Mouse (Mus musculus) subcutaneous adipose tissue, adult 2 months (tissue): ENCODE measurements around the gene Midn. TPM values are rescaled to one million over a fixed set of nuclear protein-coding genes. Genes with fewer than 3 reads are reported as not detected.

Source experiments
- polyA plus RNA-seq: library from polyadenylated mRNA; depleted of rRNA; stranded (reverse); fragments of >200 nt; gene quantifications from 2 replicates; pipeline ENCODE4 v1.2.3, GENCODE M21; 2012; ENCODE audit warnings: low replicate concordance; rRNA removed

The Midn gene
- 26.8 and 79.7 TPM in 2 replicates for polyA plus RNA-seq

DNA sequence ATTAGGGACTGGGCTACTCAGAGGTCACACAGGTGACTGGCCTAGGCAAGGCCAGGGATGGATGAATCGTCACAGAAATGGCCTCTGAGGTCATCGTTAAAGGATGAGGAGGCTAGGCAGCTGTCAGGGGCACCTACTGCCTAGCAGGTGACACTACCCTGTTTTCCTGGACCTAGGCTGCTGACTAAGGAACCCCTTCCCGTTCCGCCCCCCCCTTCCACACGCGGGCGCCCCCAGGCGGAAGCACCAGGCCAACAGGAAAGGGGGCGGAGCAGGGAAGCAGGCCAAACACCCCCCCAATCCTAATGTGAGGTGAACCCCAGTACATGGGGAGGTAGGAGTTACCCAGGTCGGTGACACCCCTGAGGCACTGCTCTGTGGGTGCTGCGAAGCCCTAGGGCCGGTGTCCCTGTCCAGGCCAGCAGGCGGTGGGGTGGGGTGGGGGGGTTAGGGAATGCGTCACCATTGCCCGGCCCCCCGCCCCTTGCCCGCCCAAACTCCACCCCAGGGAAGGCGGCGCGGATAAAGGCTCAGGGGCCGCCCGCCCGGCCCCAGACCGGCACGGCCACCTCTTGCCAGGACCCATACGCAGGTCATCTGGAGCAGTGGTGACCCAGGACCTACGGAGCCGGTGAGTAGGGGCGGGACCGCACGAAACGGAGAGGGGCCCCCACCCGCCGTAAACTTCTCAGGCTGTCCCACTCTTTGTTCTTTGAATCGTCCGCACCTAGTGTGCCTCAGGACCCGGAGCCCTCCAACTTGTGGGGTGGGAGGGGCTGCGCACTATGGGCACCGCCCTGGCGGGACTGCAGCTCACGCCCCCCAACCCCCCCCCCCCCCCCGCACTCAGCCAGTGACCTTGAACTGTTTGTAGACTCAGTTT lies at the start of gene Midn:
Gene Midn, plus strand, starts transcription at position 554 of the 883 bp plus-strand sequence.

DNA sequence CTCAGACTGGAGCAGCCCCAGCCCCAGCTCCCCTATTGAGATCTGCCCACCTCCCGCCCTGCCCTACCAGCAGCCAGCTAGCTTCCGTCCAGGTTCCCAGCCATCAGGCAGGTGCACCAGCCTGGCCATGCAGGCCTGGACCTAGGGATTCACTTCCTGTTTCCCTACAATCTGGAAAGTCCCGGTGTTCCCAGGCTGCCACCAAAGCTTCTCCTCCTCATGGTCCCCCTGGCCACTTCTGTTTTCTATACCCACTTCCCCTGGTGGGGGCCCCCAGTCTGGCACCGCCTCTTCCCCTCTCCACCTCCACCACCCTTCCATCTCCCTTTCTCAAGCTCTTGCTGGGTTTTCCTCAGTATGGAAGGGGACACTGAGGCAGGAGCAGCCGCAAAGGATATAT lies 42.6 kb upstream of the Midn start, which contains the start of gene Sbno2:
Gene Sbno2, minus strand, starts transcription at position 112 of the 400 bp plus-strand sequence.

DNA sequence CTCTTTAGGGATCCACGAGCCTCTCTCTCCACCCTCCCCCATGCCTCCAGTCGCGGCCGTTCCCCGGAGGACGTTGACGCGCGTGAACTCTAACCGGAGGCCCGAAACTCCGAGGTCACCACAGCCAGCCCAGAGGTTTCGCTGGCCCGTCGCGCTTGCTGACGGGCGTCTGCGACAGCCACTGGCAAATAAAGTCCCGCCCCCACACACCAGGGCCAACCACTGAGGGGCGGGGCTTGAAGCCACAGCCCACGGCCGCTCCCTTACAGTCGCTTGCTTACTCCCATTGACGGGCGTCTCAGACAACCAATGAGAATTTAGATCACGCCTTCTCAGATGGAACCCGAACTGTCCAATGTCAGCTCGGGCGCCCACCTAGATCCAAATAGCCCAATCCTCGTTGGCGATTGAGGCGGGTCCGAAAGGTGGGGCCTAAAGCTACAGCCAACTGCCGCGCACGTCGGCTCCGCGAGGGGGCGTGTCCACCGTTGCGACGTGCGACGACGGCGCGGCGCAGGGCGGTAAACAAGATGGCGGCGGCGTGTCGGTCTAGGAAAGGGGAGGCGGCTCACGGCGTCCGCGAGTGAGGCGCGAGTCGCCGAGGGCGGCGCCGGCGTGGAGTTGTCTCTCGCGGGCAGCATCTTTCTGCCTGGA lies 32.7 kb upstream of the Midn start, which contains the start of gene Stk11:
Gene Stk11, plus strand, starts transcription at position 514 of the 654 bp plus-strand sequence.

DNA sequence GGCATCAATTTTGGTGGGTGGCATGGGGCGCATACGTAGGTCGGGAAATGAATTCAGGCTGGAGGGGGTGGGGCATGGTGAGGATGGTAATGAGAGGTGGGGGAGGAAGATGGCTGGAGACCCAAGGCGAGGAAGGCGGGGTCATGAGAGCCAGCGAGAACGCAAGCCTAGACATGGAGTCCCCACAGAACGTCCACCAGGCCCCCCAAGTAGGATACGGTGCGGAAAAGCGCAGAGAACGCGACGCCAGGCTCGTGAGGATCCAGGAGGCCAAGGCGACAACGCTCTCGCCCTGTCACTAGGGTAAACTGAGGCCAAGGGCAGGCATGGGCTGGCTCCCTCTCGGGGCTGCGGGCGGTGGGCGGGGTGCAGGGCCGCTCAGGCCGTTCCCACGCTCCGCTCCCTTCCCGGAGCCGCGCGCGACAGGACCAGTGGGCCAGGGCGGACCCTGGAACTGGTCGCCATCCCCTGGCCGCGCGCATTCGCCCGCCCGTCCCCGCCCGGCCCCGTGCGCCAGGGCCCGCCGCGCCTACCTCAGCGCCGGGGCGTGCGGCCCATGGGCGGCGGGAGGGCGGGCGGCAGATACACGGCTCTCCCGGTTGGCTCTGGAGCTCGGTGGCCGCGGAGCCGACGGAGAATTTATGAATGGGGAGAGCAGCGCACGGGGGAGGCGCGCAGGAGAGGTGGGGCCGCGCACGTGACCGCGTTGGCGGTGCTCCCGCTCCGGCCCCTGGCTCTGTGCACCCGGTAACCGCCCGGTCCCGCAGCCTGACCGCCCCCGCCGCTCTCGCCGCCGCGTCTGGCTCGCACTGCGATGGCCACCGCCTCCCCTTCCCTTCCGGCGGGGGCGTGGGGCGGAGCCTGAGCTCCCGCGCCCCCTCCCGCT lies 9.3 kb upstream of the Midn start, which contains the start of gene Atp5d:
Gene Atp5d, plus strand, starts transcription at position 80 of the 886 bp plus-strand sequence.

DNA sequence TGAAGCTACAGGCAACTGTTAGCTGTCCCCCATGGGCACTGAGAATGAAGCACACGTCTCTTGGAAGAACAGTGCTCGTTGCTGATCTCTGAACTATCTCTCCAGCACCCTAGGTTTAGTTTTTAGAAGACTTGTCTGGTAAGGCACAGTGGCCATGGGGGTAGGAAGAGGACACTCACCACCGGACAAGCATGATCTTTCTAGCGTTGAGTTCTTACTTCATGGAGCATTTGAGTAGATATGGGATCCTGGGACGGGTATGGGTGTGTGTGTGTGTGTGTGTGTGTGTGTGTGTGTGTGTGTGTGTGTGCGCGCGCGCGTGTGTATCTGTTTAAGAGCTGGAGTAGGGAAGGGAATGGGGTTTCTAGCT lies 7.4 kb upstream of the Midn start, which contains the start of gene Cbarp:
Gene Cbarp, minus strand, starts transcription at position 170 of the 370 bp plus-strand sequence.

DNA sequence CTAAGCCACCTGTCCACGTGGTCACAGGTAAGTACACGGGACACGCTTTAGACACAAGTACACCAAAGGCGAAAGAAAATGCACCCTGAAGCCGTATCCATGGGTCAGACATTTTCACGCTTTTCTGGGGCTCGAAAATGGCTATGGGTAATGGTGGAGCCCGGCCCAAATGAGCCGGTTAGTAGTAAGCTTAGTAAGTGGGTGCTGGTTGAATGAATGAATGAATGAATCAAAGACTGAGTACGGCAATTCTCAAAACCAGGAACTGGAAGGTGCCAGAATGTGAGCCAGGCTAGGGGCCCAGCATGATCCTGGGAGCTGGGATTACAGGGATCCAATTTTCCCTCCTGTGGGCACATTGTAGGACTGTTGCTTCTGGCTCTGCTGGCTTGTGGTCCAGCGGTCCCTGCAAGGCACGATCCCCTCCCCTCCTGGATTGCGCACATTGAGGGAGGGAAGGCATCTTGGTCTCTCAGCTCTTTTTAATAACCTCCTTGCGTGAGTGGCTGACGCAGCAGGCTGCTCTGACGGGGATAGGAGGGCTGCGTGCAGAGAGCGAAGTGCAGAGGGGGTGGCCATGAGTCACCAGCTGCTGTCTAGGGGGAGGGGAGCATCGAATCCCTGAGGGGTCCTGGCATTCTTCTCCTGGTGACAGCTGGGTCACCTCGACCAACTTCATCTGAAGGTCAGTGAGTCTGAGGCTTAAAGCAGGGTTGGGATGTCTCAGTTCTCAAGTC lies 17.5 kb downstream of the Midn start, which contains the start of gene Cirbp:
Gene Cirbp, plus strand, starts transcription at position 594 of the 737 bp plus-strand sequence.

DNA sequence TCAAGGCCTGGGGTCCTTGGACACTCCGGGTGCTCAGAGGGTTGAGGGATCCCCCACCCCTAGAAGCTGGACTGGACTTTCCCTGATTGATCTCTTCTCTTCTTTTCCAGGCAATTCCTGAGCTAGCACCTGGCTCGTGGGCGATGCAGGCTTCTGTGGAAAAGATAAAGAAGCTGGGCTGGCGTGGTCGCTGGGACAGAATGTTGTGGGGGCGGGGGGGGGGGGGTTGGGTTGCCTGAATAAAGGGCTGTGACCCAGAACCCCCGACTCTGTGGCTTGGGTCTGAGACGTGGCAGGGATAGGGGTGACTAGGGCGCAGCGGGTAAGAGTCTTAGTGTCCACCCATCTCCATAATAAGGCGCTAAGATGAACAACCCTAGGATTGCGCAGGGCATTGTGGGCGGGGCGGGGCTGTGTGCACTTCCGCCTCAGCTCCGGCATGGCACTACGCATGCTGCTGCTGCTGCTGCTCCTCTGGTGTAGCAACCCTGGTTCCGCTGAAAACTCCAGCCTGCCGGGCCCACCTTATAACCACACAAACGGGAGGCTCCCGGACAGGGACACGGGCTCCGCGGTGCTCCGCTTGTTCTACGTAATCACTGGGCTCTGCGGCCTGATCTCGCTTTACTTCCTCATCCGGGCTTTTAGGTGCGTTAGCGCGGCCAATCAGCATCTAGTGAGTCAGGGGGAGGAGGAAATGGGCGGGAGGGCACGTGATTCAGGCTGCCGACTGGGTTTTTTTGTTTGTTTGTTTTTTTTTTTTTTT lies 24.6 kb downstream of the Midn start, which contains the start of gene 1600002K03Rik:
Gene 1600002K03Rik, plus strand, starts transcription at position 418 of the 766 bp plus-strand sequence.

DNA sequence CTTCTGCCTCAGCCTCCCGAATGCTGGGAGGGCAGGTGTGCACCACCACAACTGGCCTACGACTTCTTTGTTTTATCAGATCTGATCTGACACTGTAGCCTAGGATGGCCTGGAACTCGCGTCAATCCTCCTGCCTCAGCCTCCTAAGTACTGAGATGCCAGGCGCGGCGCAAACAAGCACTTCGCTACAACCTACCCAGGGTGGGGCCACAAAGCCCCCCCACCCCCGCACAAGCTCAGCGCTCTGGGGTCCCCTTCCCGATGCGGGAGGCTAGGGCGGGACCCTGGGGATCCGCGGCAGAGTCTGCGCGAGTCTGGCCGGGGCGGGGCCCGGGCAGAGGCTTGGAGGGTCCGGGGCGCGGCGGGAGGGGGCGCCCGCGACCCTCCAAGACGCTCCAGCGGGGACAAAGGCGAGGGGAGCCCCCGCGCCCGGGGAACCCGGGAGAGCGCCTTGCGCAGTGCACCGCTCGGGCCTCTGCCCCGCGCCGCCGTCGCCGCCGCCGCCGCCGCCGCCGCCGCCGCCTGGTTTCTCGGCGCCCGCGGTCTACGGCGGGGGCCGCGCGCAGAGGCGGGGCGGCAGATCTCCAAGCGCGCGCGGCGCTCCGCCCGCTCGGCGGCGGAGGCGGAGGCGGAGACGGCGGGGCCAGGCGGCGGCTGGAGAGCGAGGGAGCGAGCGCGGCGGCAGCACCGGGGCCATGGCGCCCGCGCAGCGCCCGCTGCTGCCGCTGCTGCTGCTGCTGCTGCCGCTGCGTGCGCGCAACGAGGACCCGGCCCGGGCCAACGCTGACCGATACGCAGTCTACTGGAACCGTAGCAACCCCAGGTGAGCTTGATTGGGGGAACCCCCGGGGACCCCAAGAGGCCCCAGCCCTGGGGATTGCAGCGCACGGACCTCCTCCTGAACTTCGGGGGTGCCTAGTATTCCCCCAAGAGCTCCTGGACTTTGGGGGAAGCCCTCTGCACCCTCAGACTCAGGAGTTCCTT lies 31.3 kb downstream of the Midn start, which contains the start of gene Efna2:
Gene Efna2, plus strand, starts transcription at position 415 of the 984 bp plus-strand sequence.

Other genes starting within 250 kb of the Midn start
- 55.6 and 79.3 TPM in 2 replicates for gene Med16, start 239.3 kb upstream of the Midn start, polyA plus RNA-seq
- not detected in 2 replicates for gene Gm26602, start 237.4 kb upstream of the Midn start, polyA plus RNA-seq
- 9.9 and 10.5 TPM in 2 replicates for gene Kiss1r, start 231.3 kb upstream of the Midn start, polyA plus RNA-seq
- 145 and 176 TPM in 2 replicates for gene R3hdm4, start 227.1 kb upstream of the Midn start, polyA plus RNA-seq
- gene Arid3a, start 221.2 kb upstream of the Midn start, polyA plus RNA-seq = 3.0 and 9.3 TPM in 2 replicates
- gene Wdr18, start 188.1 kb upstream of the Midn start, polyA plus RNA-seq = 46.4 and 57.2 TPM in 2 replicates
- gene Grin3b, start 177.6 kb upstream of the Midn start, polyA plus RNA-seq = 0.10 and 0.13 TPM in 2 replicates
- 273 and 278 TPM in 2 replicates for gene Tmem259, start 163.9 kb upstream of the Midn start, polyA plus RNA-seq
- 63.8 and 191 TPM in 2 replicates for gene Cnn2, start 159.7 kb upstream of the Midn start, polyA plus RNA-seq
- 15.1 and 17.4 TPM in 2 replicates for gene Abca7, start 151.8 kb upstream of the Midn start, polyA plus RNA-seq
- 32.7 and 52.3 TPM in 2 replicates for gene Arhgap45, start 131.6 kb upstream of the Midn start, polyA plus RNA-seq
- gene Polr2e, start 108.5 kb upstream of the Midn start, polyA plus RNA-seq = 154 and 220 TPM in 2 replicates
- 955 and 2,154 TPM in 2 replicates for gene Gpx4, start 101.1 kb upstream of the Midn start, polyA plus RNA-seq
- 43.1 and 60.1 TPM in 2 replicates for gene Sbno2, start 42.7 kb upstream of the Midn start, polyA plus RNA-seq
- 146 and 147 TPM in 2 replicates for gene Stk11, start 32.5 kb upstream of the Midn start, polyA plus RNA-seq
- gene Atp5d, start 9.6 kb upstream of the Midn start, polyA plus RNA-seq = 840 and 867 TPM in 2 replicates
- gene Cbarp, start 7.4 kb upstream of the Midn start, polyA plus RNA-seq = 4.6 and 24.2 TPM in 2 replicates
- 85.6 and 156 TPM in 2 replicates for gene Cirbp, start 17.7 kb downstream of the Midn start, polyA plus RNA-seq
- gene 1600002K03Rik, start 24.7 kb downstream of the Midn start, polyA plus RNA-seq = 11.8 and 12.1 TPM in 2 replicates
- 5.8 and 12.4 TPM in 2 replicates for gene Efna2, start 31.2 kb downstream of the Midn start, polyA plus RNA-seq
- 61.9 and 62.4 TPM in 2 replicates for gene Mum1, start 78.2 kb downstream of the Midn start, polyA plus RNA-seq
- 414 and 611 TPM in 2 replicates for gene Ndufs7, start 100.8 kb downstream of the Midn start, polyA plus RNA-seq
- gene Gamt, start 112.7 kb downstream of the Midn start, polyA plus RNA-seq = 63.6 and 128 TPM in 2 replicates
- gene Dazap1, start 113.2 kb downstream of the Midn start, polyA plus RNA-seq = 41.8 and 67.0 TPM in 2 replicates
- gene Rps15, start 144.2 kb downstream of the Midn start, polyA plus RNA-seq = 1,097 and 1,999 TPM in 2 replicates
- 1.6 and 3.1 TPM in 2 replicates for gene Apc2, start 147.7 kb downstream of the Midn start, polyA plus RNA-seq
- gene 2310011J03Rik, start 172.3 kb downstream of the Midn start, polyA plus RNA-seq = 63.1 and 73.9 TPM in 2 replicates
- 11.0 and 18.3 TPM in 2 replicates for gene Pcsk4, start 181.2 kb downstream of the Midn start, polyA plus RNA-seq
- 29.5 and 41.3 TPM in 2 replicates for gene Reep6, start 181.7 kb downstream of the Midn start, polyA plus RNA-seq
- gene Adamtsl5, start 200.1 kb downstream of the Midn start, polyA plus RNA-seq = 27.6 and 29.5 TPM in 2 replicates
- gene Plk5, start 208.2 kb downstream of the Midn start, polyA plus RNA-seq = 0.12 TPM in 1 of 2 replicates, not detected in the other
- 9.5 and 41.0 TPM in 2 replicates for gene Mex3d, start 239.4 kb downstream of the Midn start, polyA plus RNA-seq